Mouse (Mus musculus): ENCODE data around the gene Ankrd31.

DNA sequence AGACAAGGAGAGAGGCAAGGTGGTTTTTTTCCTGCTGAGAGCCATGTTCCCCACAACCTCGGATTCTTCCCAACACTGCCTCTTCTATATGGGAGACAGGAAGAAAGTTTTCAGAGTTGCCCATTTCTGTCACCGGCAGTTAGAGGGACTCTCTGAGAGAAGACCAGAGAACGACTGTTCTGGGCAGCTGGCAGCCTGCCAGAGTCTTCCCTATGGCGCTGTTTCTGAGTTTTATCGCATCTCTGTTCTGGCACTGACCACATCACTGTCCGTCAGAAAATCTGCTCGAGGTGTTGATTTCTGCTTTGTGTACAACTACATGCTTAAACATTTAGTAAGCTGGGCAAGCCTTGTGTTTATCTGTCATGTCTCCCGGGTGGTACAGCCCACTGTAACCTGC is 185.3 kb downstream of the Ankrd31 start:
- TF ChIP-seq CTCF (IDR thresholded peaks at IDR 0.05; ENCODE audit: low read depth), result no peak
- no peak for TF ChIP-seq EP300 (IDR thresholded peaks at IDR 0.05; ENCODE audit: low read depth)

Measured in heart, postnatal 0 days (tissue).